Mouse (Mus musculus): ENCODE measurements around the gene Prss27. TPM values are rescaled to one million over a fixed set of nuclear protein-coding genes. Genes with fewer than 3 reads are reported as not detected.

Gene Prss27
- polyA plus RNA-seq, 1 experiment from 2014 or later = 0.38 TPM

GRCm38 (mm10) chr17:24036954-24037353 lies 990 bp upstream of the Prss27 start:
- Histone ChIP-seq H3K27me3 (no peaks in the 10 kb centered on the region), H3K4me3 (no peak overlapping the region), H3K27ac (no peak overlapping the region), H3K4me2 (no peak overlapping the region), H3K36me3 (no peaks in the 10 kb centered on the region), H3K4me1 (no peaks in the 10 kb centered on the region), H3K9ac (no peak overlapping the region), H3K9me3 (no peaks in the 10 kb centered on the region)
- WGBS = 76% methylated on average over 6 of the region's 6 CpGs
- no peak for ATAC-seq (ENCODE audit: insufficient number of reproducible peaks, insufficient read depth, low FRiP score, low TSS enrichment, low read depth)

GRCm38 (mm10) chr17:24037360-24037759 lies 584 bp upstream of the Prss27 start:
- 80% methylated on average over 13 of the region's 13 CpGs for WGBS
- H3K4me1 ChIP-seq = no peaks in the 10 kb centered on the region
- H3K4me3 ChIP-seq = no peak overlapping the region
- no peaks in the 10 kb centered on the region for H3K27me3 ChIP-seq
- H3K4me2 ChIP-seq = no peak overlapping the region
- no peak overlapping the region for H3K9ac ChIP-seq
- H3K27ac ChIP-seq = no peak overlapping the region
- ATAC-seq (ENCODE audit: insufficient number of reproducible peaks, insufficient read depth, low FRiP score, low TSS enrichment, low read depth) = no peak; the same call in 1 of the 2 replicates
- H3K9me3 ChIP-seq = no peaks in the 10 kb centered on the region
- H3K36me3 ChIP-seq = no peaks in the 10 kb centered on the region

- WGBS = 53% methylated on average over 5 of the region's 5 CpGs
- Histone ChIP-seq H3K4me2 (no peak overlapping the region), H3K9ac (no peak overlapping the region), H3K27me3 (no peaks in the 10 kb centered on the region), H3K4me3 (no peak overlapping the region), H3K4me1 (no peaks in the 10 kb centered on the region), H3K36me3 (peaks cover 29% of the 10 kb centered on the region), H3K27ac (no peak overlapping the region), H3K9me3 (no peaks in the 10 kb centered on the region)
- no peak for ATAC-seq (ENCODE audit: insufficient number of reproducible peaks, insufficient read depth, low FRiP score, low TSS enrichment, low read depth)
Measured at GRCm38 (mm10) chr17:24044482-24044881, 6.5 kb downstream of the Prss27 start.

- 77% methylated on average over 10 of the region's 10 CpGs for WGBS
- no peak overlapping the region for H3K4me2 ChIP-seq
- H3K4me3 ChIP-seq = no peak overlapping the region
- H3K4me1 ChIP-seq = no peaks in the 10 kb centered on the region
- H3K27ac ChIP-seq = no peak overlapping the region
- no peak for ATAC-seq (ENCODE audit: insufficient number of reproducible peaks, insufficient read depth, low FRiP score, low TSS enrichment, low read depth)
- no peaks in the 10 kb centered on the region for H3K27me3 ChIP-seq
- peaks cover 34% of the 10 kb centered on the region for H3K36me3 ChIP-seq
- no peak overlapping the region for H3K9ac ChIP-seq
- H3K9me3 ChIP-seq = no peaks in the 10 kb centered on the region
Measured at GRCm38 (mm10) chr17:24045608-24046007, 7.7 kb downstream of the Prss27 start.

- H3K9ac ChIP-seq = no peak overlapping the region
- WGBS = 50% methylated on average over 5 of the region's 5 CpGs
- H3K36me3 ChIP-seq = peaks cover 39% of the 10 kb centered on the region
- no peaks in the 10 kb centered on the region for H3K4me1 ChIP-seq
- no peak overlapping the region for H3K4me2 ChIP-seq
- H3K27me3 ChIP-seq = no peaks in the 10 kb centered on the region
- H3K27ac ChIP-seq = no peak overlapping the region
- ATAC-seq (ENCODE audit: insufficient number of reproducible peaks, insufficient read depth, low FRiP score, low TSS enrichment, low read depth) = no peak
- H3K4me3 ChIP-seq = no peak overlapping the region
- no peaks in the 10 kb centered on the region for H3K9me3 ChIP-seq
Measured at GRCm38 (mm10) chr17:24046026-24046425, 8.1 kb downstream of the Prss27 start.

GRCm38 (mm10) chr17:24048053-24048452 lies 10.1 kb downstream of the Prss27 start:
- peaks cover 57% of the 10 kb centered on the region for H3K36me3 ChIP-seq
- no peak overlapping the region for H3K4me2 ChIP-seq
- no peak overlapping the region for H3K4me3 ChIP-seq
- H3K9me3 ChIP-seq = no peaks in the 10 kb centered on the region
- no peaks in the 10 kb centered on the region for H3K27me3 ChIP-seq
- no peaks in the 10 kb centered on the region for H3K4me1 ChIP-seq
- H3K27ac ChIP-seq = no peak overlapping the region
- no peak for ATAC-seq (ENCODE audit: insufficient number of reproducible peaks, insufficient read depth, low FRiP score, low TSS enrichment, low read depth)
- no peak overlapping the region for H3K9ac ChIP-seq
- 82% methylated on average over 5 of the region's 5 CpGs for WGBS

GRCm38 (mm10) chr17:24049008-24049407 lies 11.1 kb downstream of the Prss27 start:
- no peak overlapping the region for H3K9ac ChIP-seq
- ATAC-seq (ENCODE audit: insufficient number of reproducible peaks, insufficient read depth, low FRiP score, low TSS enrichment, low read depth) = no peak
- no peak overlapping the region for H3K4me2 ChIP-seq
- no peaks in the 10 kb centered on the region for H3K9me3 ChIP-seq
- H3K36me3 ChIP-seq = peaks cover 67% of the 10 kb centered on the region
- H3K4me3 ChIP-seq = no peak overlapping the region
- no peaks in the 10 kb centered on the region for H3K27me3 ChIP-seq
- H3K27ac ChIP-seq = no peak overlapping the region
- 89% methylated on average over 8 of the region's 8 CpGs for WGBS
- H3K4me1 ChIP-seq = no peaks in the 10 kb centered on the region

- Histone ChIP-seq H3K27me3 (no peaks in the 10 kb centered on the region), H3K27ac (no peak overlapping the region), H3K4me1 (no peaks in the 10 kb centered on the region), H3K36me3 (peaks cover 94% of the 10 kb centered on the region), H3K4me3 (no peak overlapping the region), H3K9me3 (no peaks in the 10 kb centered on the region), H3K4me2 (no peak overlapping the region), H3K9ac (no peak overlapping the region)
- ATAC-seq (ENCODE audit: insufficient number of reproducible peaks, insufficient read depth, low FRiP score, low TSS enrichment, low read depth) = no peak
- WGBS = 94% methylated on average over 14 of the region's 14 CpGs
Measured at GRCm38 (mm10) chr17:24056636-24057625, 19.0 kb downstream of the Prss27 start.

GRCm38 (mm10) chr17:24057730-24058245 lies 19.8 kb downstream of the Prss27 start:
- H3K27ac ChIP-seq = no peak overlapping the region
- ATAC-seq (ENCODE audit: insufficient number of reproducible peaks, insufficient read depth, low FRiP score, low TSS enrichment, low read depth) = no peak
- H3K4me2 ChIP-seq = no peak overlapping the region
- no peaks in the 10 kb centered on the region for H3K27me3 ChIP-seq
- no peak overlapping the region for H3K9ac ChIP-seq
- no peak overlapping the region for H3K4me3 ChIP-seq
- 88% methylated on average over 5 of the region's 5 CpGs for WGBS
- H3K36me3 ChIP-seq = peaks cover 88% of the 10 kb centered on the region
- H3K9me3 ChIP-seq = no peaks in the 10 kb centered on the region
- H3K4me1 ChIP-seq = no peaks in the 10 kb centered on the region

- no peak for ATAC-seq (ENCODE audit: insufficient number of reproducible peaks, insufficient read depth, low FRiP score, low TSS enrichment, low read depth)
- Histone ChIP-seq H3K36me3 (peaks cover 61% of the 10 kb centered on the region), H3K4me3 (no peak overlapping the region), H3K9ac (no peak overlapping the region), H3K27ac (no peak overlapping the region), H3K4me2 (no peak overlapping the region), H3K9me3 (no peaks in the 10 kb centered on the region), H3K27me3 (no peaks in the 10 kb centered on the region), H3K4me1 (no peaks in the 10 kb centered on the region)
- WGBS = 81% methylated on average over 4 of the region's 4 CpGs
Measured at GRCm38 (mm10) chr17:24062459-24063155, 24.7 kb downstream of the Prss27 start.

GRCm38 (mm10) chr17:24068271-24068670 lies 30.3 kb downstream of the Prss27 start:
- Histone ChIP-seq H3K9ac (peak overlapping the region; percentile 11; the same call in 1 of the 2 replicates), H3K36me3 (peaks cover 33% of the 10 kb centered on the region), H3K4me2 (no peak overlapping the region), H3K27ac (0 out of 2 replicates have a peak overlapping the region, but pooled peaks have one; percentile 6), H3K4me3 (no peak overlapping the region), H3K9me3 (no peaks in the 10 kb centered on the region), H3K27me3 (no peaks in the 10 kb centered on the region), H3K4me1 (peaks cover 14% of the 10 kb centered on the region)
- no peak for ATAC-seq (ENCODE audit: insufficient number of reproducible peaks, insufficient read depth, low FRiP score, low TSS enrichment, low read depth)
- 74% methylated on average over 5 of the region's 5 CpGs for WGBS
